Mouse (Mus musculus): Measurements from ENCODE around the gene Gpt2. TPM values are rescaled to one million over a fixed set of nuclear protein-coding genes. Genes with fewer than 3 reads are reported as not detected.
A peak's percentile ranks its signal among the peaks of the same experiment; 100 is the strongest.

The Gpt2 gene
- total and polyA plus RNA-seq, 2 experiments from 2014 or later: 24.5 to 50.2 TPM

- no peaks in the 10 kb centered on the region for H3K36me3 ChIP-seq (ENCODE audit: insufficient read depth)
- no peak for TF ChIP-seq CTCF (IDR thresholded peaks at IDR 0.05; ENCODE audit: low read depth)
- no peak overlapping the region for H3K4me2 ChIP-seq (ENCODE audit: low read depth)
- DNase-seq (peak; percentile 13), ATAC-seq (no peak)
- H3K27me3 ChIP-seq (ENCODE audit: insufficient read depth, low read length): no peaks in the 10 kb centered on the region
- H3K9ac ChIP-seq: no peak overlapping the region
- WGBS: 44% methylated on average over 6 of the region's 6 CpGs
- H3K4me3 ChIP-seq (ENCODE audit: low read depth, low read length): no peak overlapping the region
- no peaks in the 10 kb centered on the region for H3K9me3 ChIP-seq (ENCODE audit: low read length)
- H3K4me1 ChIP-seq (ENCODE audit: insufficient read depth): no peaks in the 10 kb centered on the region
- no peak overlapping the region for H3K27ac ChIP-seq (ENCODE audit: low read depth, low read length)
These were observed 9.9 kb upstream of the Gpt2 start for GRCm38 (mm10) chr8:85482427-85482826.

- Histone ChIP-seq H3K4me3 (ENCODE audit: low read depth, low read length) (no peak overlapping the region), H3K4me1 (ENCODE audit: insufficient read depth) (peaks cover under 1% of the 10 kb centered on the region; the same call in 1 of the 2 replicates), H3K36me3 (ENCODE audit: insufficient read depth) (no peaks in the 10 kb centered on the region), H3K4me2 (ENCODE audit: low read depth) (no peak overlapping the region), H3K9me3 (ENCODE audit: low read length) (no peaks in the 10 kb centered on the region), H3K9ac (no peak overlapping the region), H3K27ac (ENCODE audit: low read depth, low read length) (no peak overlapping the region), H3K27me3 (ENCODE audit: insufficient read depth, low read length) (no peaks in the 10 kb centered on the region)
- WGBS: 66% methylated on average over 20 of the region's 20 CpGs
- TF ChIP-seq CTCF (IDR thresholded peaks at IDR 0.05; ENCODE audit: low read depth): no peak
- DNase-seq: no peak
- no peak for ATAC-seq
These were observed 4.3 kb upstream of the Gpt2 start for GRCm38 (mm10) chr8:85487906-85488620.

- Histone ChIP-seq H3K9ac (no peak overlapping the region), H3K27ac (ENCODE audit: low read depth, low read length) (no peak overlapping the region), H3K9me3 (ENCODE audit: low read length) (no peaks in the 10 kb centered on the region), H3K4me2 (ENCODE audit: low read depth) (no peak overlapping the region), H3K27me3 (ENCODE audit: insufficient read depth, low read length) (no peaks in the 10 kb centered on the region), H3K4me1 (ENCODE audit: insufficient read depth) (peaks cover 7% of the 10 kb centered on the region; the same call in 1 of the 2 replicates), H3K36me3 (ENCODE audit: insufficient read depth) (no peaks in the 10 kb centered on the region), H3K4me3 (ENCODE audit: low read depth, low read length) (no peak overlapping the region)
- DNase-seq: no peak
- no peak for ATAC-seq
- no peak for TF ChIP-seq CTCF (IDR thresholded peaks at IDR 0.05; ENCODE audit: low read depth)
These were observed 3.7 kb upstream of the Gpt2 start for GRCm38 (mm10) chr8:85488631-85489030.

GRCm38 (mm10) chr8:85489546-85489945, 2.8 kb upstream of the Gpt2 start:
- H3K9ac ChIP-seq: no peak overlapping the region
- ATAC-seq (no peak), DNase-seq (no peak)
- H3K9me3 ChIP-seq (ENCODE audit: low read length): no peaks in the 10 kb centered on the region
- peaks cover 8% of the 10 kb centered on the region; the same call in 1 of the 2 replicates for H3K4me1 ChIP-seq (ENCODE audit: insufficient read depth)
- TF ChIP-seq CTCF (IDR thresholded peaks at IDR 0.05; ENCODE audit: low read depth): no peak
- H3K27ac ChIP-seq (ENCODE audit: low read depth, low read length): no peak overlapping the region
- 97% methylated on average over 8 of the region's 8 CpGs for WGBS
- H3K4me2 ChIP-seq (ENCODE audit: low read depth): no peak overlapping the region
- H3K27me3 ChIP-seq (ENCODE audit: insufficient read depth, low read length): no peaks in the 10 kb centered on the region
- H3K36me3 ChIP-seq (ENCODE audit: insufficient read depth): no peaks in the 10 kb centered on the region
- no peak overlapping the region for H3K4me3 ChIP-seq (ENCODE audit: low read depth, low read length)

- H3K4me1 ChIP-seq (ENCODE audit: insufficient read depth): peaks cover 8% of the 10 kb centered on the region; the same call in 1 of the 2 replicates
- H3K27me3 ChIP-seq (ENCODE audit: insufficient read depth, low read length): no peaks in the 10 kb centered on the region
- TF ChIP-seq CTCF (IDR thresholded peaks at IDR 0.05; ENCODE audit: low read depth): 0 out of 2 replicates have a peak, but pooled peaks have one; percentile 7
- DNase-seq: peak; percentile 53
- WGBS: 3% methylated on average over 43 of the region's 49 CpGs
- 0 out of 2 replicates have a peak, but pooled peaks cover 3% of the 10 kb centered on the region for H3K36me3 ChIP-seq (ENCODE audit: insufficient read depth)
- no peaks in the 10 kb centered on the region for H3K9me3 ChIP-seq (ENCODE audit: low read length)
- peak overlapping the region; percentile 69 for H3K9ac ChIP-seq
- H3K4me2 ChIP-seq (ENCODE audit: low read depth): peak overlapping the region; percentile 79
- H3K27ac ChIP-seq (ENCODE audit: low read depth, low read length): peak overlapping the region; percentile 76
- ATAC-seq: peak; percentile 32
- peak overlapping the region; percentile 76 for H3K4me3 ChIP-seq (ENCODE audit: low read depth, low read length)
These were observed 860 bp downstream of the Gpt2 start for GRCm38 (mm10) chr8:85492940-85493931.

- DNase-seq (no peak), ATAC-seq (no peak)
- H3K27me3 ChIP-seq (ENCODE audit: insufficient read depth, low read length): no peaks in the 10 kb centered on the region
- H3K4me3 ChIP-seq (ENCODE audit: low read depth, low read length): no peak overlapping the region
- H3K36me3 ChIP-seq (ENCODE audit: insufficient read depth): 0 out of 2 replicates have a peak, but pooled peaks cover 3% of the 10 kb centered on the region
- no peak for TF ChIP-seq CTCF (IDR thresholded peaks at IDR 0.05; ENCODE audit: low read depth)
- H3K9me3 ChIP-seq (ENCODE audit: low read length): no peaks in the 10 kb centered on the region
- no peak overlapping the region for H3K9ac ChIP-seq
- no peak overlapping the region for H3K27ac ChIP-seq (ENCODE audit: low read depth, low read length)
- H3K4me1 ChIP-seq (ENCODE audit: insufficient read depth): peaks cover 8% of the 10 kb centered on the region; the same call in 1 of the 2 replicates
- 87% methylated on average over 5 of the region's 5 CpGs for WGBS
- no peak overlapping the region for H3K4me2 ChIP-seq (ENCODE audit: low read depth)
These were observed 3.7 kb downstream of the Gpt2 start for GRCm38 (mm10) chr8:85496125-85496524.
